Mouse (Mus musculus) left cerebral cortex, postnatal 36 days (tissue): ENCODE measurements around the gene Ldhd. TPM values are rescaled to one million over a fixed set of nuclear protein-coding genes. Genes with fewer than 3 reads are reported as not detected.

Experiments
- DNase-seq, 2 experiments: peaks; one replicate each; pipeline ENCODE4 v3.0.0; 2021 to 2022; ENCODE audit warnings: low spot score in 2 of 2, mixed read lengths in 1 of 2
- intact Hi-C: fragments of 180-260 bp; cut with DNase I; formaldehyde crosslinking; loops from one replicate; pipeline ENCODE4 v1.15.1; 2025
- total RNA-seq, 2 experiments: library from RNA; stranded (reverse); gene quantifications; 2 replicates each; pipeline ENCODE4 v1.2.3; 2021

Gene Ldhd
- total RNA-seq, 2 experiments from 2014 or later, result 9.7 TPM

GRCm38 (mm10) chr8:111574016-111574415, 56.2 kb downstream of the Ldhd start:
- intact Hi-C loops, result no loop called here
- DNase-seq, result peak in 1 of 2 experiments; percentile 22

Other genes starting within 250 kb of the Ldhd start
- 10 to 100 TPM; 20.4 to 31.0 TPM for gene Fa2h, start 236.6 kb downstream of the Ldhd start, total RNA-seq
- gene Wdr59, start 108.3 kb downstream of the Ldhd start, total RNA-seq, result 10 to 100 TPM; 20.3 to 21.7 TPM
- 100 to 1,000 TPM; 154 to 166 TPM for gene Znrf1, start 94.3 kb downstream of the Ldhd start, total RNA-seq
- 10 to 100 TPM; 22.7 to 24.6 TPM for gene Zfp1, start 13.0 kb upstream of the Ldhd start, total RNA-seq
- not detected for gene Ctrb1, start 60.6 kb upstream of the Ldhd start, total RNA-seq
- 10 to 100 TPM; 51.8 to 53.9 TPM for gene Bcar1, start 113.4 kb upstream of the Ldhd start, total RNA-seq
- 10 to 100 TPM; 76.9 to 78.2 TPM for gene Cfdp1, start 223.9 kb upstream of the Ldhd start, total RNA-seq
- gene Tmem170, start 246.4 kb upstream of the Ldhd start, total RNA-seq, result 1 to 10 TPM; 2.9 to 4.4 TPM